Mouse (Mus musculus) heart, adult 18-20 months (tissue): Measurements from ENCODE around the gene Il9r. TPM values are rescaled to one million over a fixed set of nuclear protein-coding genes. Genes with fewer than 3 reads are reported as not detected.

Experiments used
- DNase-seq, 2 experiments: peaks; one replicate each; pipeline ENCODE4 v3.0.0; 2021 to 2022; ENCODE audit warnings: mixed read lengths in 1 of 2
- total RNA-seq, 2 experiments: library from RNA; stranded (reverse); gene quantifications; 2 replicates each; pipeline ENCODE4 v1.2.3; 2021

The Il9r gene
- total RNA-seq, 2 experiments from 2014 or later: 0.07 to 0.46 TPM

- no peak for DNase-seq
Observed at GRCm38 (mm10) chr11:32157791-32158594, 42.1 kb downstream of the Il9r start.

DNA sequence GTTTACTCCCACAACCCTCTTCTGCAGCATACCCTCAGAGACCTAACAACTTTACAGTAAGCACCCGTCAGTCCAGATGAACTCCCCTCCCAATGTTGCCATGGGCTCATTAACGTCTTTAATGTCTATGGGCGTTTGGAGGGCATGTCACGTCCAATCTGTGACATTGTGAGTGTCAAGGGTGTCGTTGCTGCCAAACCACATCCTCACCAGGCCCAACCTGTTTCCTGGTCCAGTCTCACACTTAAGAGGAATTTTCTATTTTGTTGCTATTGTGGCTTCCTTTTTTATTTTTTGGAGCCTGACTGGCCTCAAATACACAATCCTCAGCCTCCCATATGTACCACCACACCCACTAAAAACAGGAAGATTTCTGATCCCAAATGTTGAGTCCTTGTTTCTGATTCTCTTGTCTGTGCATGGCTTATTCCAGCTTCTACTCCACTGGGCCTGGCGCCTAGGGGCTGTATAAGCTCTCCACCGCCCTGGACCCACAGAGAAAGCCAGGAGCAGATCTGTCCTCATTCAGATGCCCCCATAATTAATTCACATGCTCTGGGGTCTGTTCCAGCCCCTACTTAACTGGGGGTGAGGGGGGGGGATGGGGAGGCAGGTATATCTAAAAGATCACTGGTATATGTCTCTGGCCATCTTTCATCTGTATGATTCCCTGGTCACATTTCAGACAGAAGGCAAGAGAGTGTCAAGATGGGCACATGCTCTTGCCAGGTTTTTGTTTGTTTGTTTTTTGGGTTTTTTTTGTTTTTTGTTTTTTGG, 43.0 kb downstream of the Il9r start:
- DNase-seq: no peak

GRCm38 (mm10) chr11:32153216-32153615, 46.9 kb downstream of the Il9r start:
- no peak for DNase-seq

GRCm38 (mm10) chr11:32152814-32153213, 47.3 kb downstream of the Il9r start:
- DNase-seq: no peak

DNA sequence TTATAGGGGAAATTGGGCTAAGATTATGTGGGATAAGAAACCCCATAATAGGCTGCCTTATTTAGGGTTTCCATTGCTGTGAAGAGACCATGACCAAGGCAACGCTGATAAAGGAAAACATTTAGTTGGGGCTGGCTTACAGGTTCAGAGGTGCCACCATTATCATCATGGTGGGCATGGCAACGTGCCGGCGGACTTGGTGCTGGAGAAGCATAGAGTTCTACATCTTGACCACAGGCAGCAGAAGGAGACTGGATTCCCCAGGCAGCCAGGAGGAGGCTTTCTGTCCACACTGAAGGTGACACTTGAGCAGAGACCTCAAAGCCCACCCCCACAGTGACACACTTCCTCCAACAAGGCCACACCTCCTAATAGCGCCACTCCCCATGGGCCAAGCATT, 48.8 kb downstream of the Il9r start:
- DNase-seq: no peak

DNA sequence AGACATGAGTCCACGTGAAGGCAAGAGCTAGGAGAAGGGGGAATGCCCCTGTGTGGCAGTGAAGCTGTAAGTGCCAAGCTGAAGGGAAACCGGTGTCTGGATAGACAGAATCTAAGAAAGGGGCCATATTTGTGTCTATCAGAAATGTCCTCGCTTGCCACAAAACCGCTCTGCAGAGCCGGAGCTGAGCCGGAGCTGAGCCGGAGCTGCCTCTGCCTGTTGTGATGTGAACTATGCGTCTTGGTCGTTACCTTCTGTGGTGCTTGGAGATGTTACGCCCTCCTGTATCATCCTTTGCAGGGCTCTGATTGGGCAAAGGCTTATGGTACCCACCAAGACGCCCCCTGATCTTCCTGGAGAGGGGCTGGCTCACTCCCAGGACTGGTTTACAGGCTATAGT, 50.5 kb downstream of the Il9r start:
- no peak for DNase-seq

DNA sequence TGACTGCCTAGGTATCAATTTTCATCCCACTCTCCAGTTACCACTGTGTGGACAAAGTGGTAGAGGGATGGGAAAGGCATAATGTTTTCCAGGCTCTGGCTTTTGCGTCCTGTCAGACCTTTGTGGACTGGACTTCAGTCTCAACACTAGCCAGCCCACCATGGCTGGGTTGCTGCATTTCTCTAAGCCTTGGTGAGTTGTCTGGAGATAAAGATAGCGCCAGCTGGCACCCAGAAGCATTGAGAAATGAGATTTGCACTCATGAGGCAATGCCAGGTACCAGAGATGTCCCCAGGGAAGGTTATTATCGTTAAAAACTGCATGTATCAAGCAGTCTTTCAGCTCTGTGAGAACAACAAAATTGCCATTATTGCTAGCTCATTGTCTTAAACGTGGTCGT, 57.3 kb downstream of the Il9r start:
- no peak for DNase-seq

- no peak for DNase-seq
Observed at GRCm38 (mm10) chr11:32141627-32142586, 58.2 kb downstream of the Il9r start.

- peak; percentile 22 to 71 for DNase-seq
Observed at GRCm38 (mm10) chr11:32141034-32141433, 59.0 kb downstream of the Il9r start.

DNA sequence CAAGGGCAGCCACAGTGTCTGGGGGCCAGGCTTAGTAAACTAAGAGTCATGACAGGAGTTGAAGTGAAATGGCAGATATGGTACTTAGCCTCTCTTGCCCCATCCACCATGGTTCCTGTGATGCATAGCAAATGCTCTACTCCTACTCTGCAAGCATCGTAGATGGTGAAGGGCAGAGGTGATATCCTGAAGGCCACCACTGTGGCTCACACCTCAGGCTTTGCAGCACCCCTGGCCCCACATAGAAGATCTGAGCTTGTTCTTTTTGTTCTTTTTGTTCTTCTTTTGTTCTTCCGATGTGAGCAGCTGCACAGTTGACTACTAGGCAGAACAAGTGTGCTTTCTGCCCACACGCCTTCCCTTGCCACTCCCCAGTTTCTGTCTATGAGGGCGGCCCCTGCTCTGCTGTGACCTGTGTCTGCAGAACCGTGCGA, 60.5 kb downstream of the Il9r start:
- no peak for DNase-seq

GRCm38 (mm10) chr11:32138614-32138964, 61.5 kb downstream of the Il9r start:
- no peak for DNase-seq

DNA sequence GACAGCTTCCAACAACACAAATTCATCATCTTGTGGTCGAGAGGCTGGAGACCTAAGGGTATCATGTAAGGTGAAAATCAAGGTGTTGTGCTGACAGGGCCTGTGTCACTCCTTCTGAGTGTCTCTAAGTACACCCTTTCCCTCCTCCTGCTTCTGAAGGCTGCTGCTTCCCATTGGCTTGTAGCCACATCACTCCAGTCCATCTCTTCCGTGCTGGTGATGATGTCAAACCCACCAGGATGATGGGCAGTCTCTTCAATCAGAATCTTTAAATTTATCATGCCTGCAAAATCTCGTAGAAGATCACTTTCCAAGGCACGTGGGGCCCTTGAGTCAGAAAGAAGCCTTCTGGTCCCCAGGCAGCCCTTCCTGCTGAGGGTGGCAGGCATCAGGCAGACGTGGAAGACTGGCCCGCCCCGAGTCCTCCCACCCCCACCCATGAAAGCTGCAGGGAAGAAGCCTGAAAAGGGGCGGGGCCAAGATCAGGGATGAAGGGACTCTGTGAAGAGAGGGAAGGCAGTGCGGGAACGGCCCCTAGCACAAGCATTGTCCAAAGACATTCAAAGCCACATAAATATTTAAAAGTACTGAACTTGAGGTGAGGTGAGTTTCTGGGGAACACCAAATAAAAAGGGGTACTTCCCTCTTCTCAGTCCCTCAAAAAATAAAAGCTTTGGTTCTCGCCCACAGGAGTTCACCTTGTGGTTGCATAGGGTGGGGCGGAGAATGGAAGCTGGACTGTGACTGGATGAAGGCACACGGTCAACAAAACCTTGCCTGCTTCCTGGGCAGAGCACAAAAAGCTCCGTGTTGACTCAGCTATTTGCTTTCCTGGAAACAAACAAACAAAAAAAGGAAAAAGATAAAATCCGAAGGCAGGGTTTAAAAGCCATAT, 62.1 kb downstream of the Il9r start:
- no peak for DNase-seq

Other genes starting within 250 kb of the Il9r start
- not detected for gene 4930524B15Rik, start 234.7 kb downstream of the Il9r start, total RNA-seq
- 1 to 10 TPM in 1 of 2 experiments, under 1 TPM in 1; 0.69 to 1.4 TPM for gene Nsg2, start 199.8 kb downstream of the Il9r start, total RNA-seq
- 10 to 100 TPM; 11.1 to 12.3 TPM for gene Snrnp25, start 5.1 kb upstream of the Il9r start, total RNA-seq
- gene Rhbdf1, start 22.0 kb upstream of the Il9r start, total RNA-seq: 10 to 100 TPM; 19.2 to 19.3 TPM
- gene Mpg, start 26.2 kb upstream of the Il9r start, total RNA-seq: 1 to 10 TPM; 5.6 TPM
- 10 to 100 TPM; 22.6 to 28.5 TPM for gene Nprl3, start 67.4 kb upstream of the Il9r start, total RNA-seq
- not detected for gene Hba-x, start 76.1 kb upstream of the Il9r start, total RNA-seq
- 1,000 to 10,000 TPM; 7,280 to 8,683 TPM for gene Hba-a1, start 83.2 kb upstream of the Il9r start, total RNA-seq
- gene Hbq1b, start 86.7 kb upstream of the Il9r start, total RNA-seq: 1 to 10 TPM in 1 of 2 experiments, not detected in 1; 1.4 TPM
- gene Hba-a2, start 96.2 kb upstream of the Il9r start, total RNA-seq: 1,000 to 10,000 TPM; 8,094 to 8,438 TPM
- 1 to 10 TPM in 1 of 2 experiments, under 1 TPM in 1; 0.87 to 1.2 TPM for gene Hbq1a, start 99.8 kb upstream of the Il9r start, total RNA-seq
- 1 to 10 TPM; 5.9 to 6.1 TPM for gene Sh3pxd2b, start 147.5 kb upstream of the Il9r start, total RNA-seq